Mouse (Mus musculus) layer of hippocampus, adult 18-20 months (tissue): Measurements from ENCODE around the gene Gm11042. TPM values are rescaled to one million over a fixed set of nuclear protein-coding genes. Genes with fewer than 3 reads are reported as not detected.
A peak's percentile ranks its signal among the peaks of the same experiment; 100 is the strongest.

Source experiments
- DNase-seq, 2 experiments: peaks; one replicate each; pipeline ENCODE4 v3.0.0; 2022; ENCODE audit warnings: low spot score in 2 of 2
- total RNA-seq, 2 experiments: library from RNA; stranded (reverse); gene quantifications; 2 replicates each; pipeline ENCODE4 v1.2.3; 2021

Gm11042 gene
- total RNA-seq, 2 experiments from 2014 or later, result not detected

GRCm38 (mm10) chr12:74284685-74285054 is 31.5 kb downstream of the Gm11042 start:
- peak in 1 of 2 experiments; percentile 62 for DNase-seq

DNA sequence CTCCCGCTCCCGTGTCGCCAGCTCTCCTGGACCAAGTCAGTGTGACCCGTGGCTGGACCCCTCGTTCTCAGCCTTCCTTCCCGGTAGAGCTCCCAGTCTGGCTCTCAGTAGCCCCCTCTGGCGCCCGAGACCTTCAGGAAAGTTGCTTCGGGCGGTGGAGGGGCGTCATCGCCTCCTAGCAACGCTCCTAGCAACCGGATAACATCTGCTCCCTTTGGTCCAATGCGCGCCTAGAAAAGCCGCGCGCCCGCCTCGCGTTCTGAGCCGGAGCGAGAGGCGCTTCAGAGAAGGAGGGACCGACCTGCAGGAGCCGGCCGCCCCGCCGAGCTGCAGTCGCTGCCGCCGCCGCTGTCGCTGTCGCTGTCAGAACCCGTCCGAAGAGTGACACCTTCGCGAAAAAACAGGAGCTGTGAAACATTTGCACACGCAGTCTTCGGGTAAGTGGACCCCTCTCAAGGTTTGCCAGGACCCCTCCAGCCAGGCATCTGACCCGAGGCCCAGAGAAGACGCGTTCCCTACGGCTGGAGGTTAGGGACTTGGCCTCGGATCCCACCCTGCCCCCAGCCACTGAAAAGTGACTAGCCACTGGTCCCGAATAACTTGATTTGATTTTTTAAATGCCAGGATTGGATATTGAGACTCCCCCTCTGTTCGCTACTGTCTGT is 32.0 kb downstream of the Gm11042 start:
- DNase-seq, result peak; percentile 94 to 97

DNA sequence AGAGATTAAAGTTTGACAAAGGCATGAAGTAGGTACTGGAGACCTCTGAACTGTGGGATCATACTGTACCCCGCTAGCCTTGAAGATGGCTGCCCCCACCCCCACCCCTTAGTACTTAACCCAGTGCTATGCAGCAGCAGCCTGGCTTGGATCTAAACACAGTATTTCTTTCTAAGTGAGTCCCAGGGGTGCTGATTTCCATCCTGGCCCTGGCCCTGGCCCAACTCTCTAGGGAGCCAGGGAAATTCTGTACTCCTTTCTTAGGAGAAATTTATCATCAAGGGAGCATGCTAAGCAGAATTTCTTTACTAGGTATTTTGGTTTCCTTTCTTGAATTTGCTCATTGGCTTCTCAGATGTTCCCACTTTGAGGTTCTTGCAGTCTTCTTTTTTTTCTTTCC is 33.3 kb downstream of the Gm11042 start:
- DNase-seq, result no peak

GRCm38 (mm10) chr12:74281403-74281802 is 34.8 kb downstream of the Gm11042 start:
- DNase-seq, result peak in 1 of 2 experiments; percentile 79

DNA sequence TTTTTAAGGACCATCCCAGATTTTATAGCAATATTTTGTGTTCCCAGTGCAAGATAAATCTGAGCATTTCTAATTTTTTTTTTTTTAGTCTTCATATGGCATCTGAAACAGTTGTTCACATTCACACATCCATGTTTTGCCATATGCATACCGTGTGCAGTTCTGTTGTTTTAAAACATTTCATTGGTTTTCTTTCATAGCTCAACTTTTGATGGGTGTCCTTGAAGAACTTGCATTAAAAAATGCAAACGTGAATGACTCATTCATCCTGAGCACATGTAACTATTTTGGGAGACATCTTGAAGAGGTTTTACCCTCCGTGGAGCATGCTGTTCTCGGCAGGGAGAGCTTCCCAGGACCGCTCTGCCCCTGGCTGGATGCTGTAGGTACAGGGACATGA is 38.9 kb downstream of the Gm11042 start:
- DNase-seq, result no peak

DNA sequence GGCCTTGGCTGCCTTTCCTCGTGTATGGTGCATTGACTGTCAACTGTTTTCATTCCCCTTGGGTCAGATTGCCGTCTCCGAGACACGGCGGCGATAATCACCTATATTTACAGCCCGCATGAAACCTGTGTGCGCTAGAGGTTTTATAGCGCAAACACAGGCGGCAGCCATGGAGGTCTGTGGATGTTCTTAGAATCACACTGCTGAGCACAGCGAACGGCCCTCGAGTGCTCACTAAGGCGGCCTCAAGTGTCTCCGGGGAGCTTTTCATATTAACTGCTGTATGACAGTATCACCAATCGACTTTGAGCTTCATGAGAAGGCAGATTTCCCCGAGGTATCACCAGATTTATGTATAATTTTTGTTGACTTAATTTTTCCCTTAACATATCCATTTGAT is 43.6 kb downstream of the Gm11042 start:
- DNase-seq, result no peak

GRCm38 (mm10) chr12:74268644-74269285 is 47.4 kb downstream of the Gm11042 start:
- no peak for DNase-seq

- no peak for DNase-seq
Observed at GRCm38 (mm10) chr12:74267049-74267448, 49.1 kb downstream of the Gm11042 start.
